Mouse (Mus musculus) midbrain, postnatal 0 days (tissue): ENCODE data around the gene Gm42791. TPM values are rescaled to one million over a fixed set of nuclear protein-coding genes. Genes with fewer than 3 reads are reported as not detected.

Experiments used
- ATAC-seq: fragments of 200-750 bp; cut with Nextera tagmentation; 2 replicates; pipeline ENCODE4 v1.8.0; 2017; ENCODE audit warnings: moderate number of reproducible peaks, mild to moderate bottlenecking, moderate TSS enrichment, moderate library complexity; ENCODE audit not compliant: low FRiP score
- DNase-seq: peaks from one replicate; pipeline ENCODE4 v3.0.0-alpha.2; 2015; ENCODE audit warnings: low spot score
- H3K27ac ChIP-seq: fragments of 300-500 bp; sonication (generic); 2 replicates; pipeline ENCODE4 v1.5.1; 2014; ENCODE audit warnings: low read depth, mild to moderate bottlenecking, low read length, mixed read lengths
- H3K27me3 ChIP-seq: fragments of 300-500 bp; sonication (generic); 2 replicates; pipeline ENCODE4 v1.6.1; 2014; ENCODE audit warnings: low read length, control low read depth, mixed read lengths; ENCODE audit not compliant: insufficient read depth
- H3K36me3 ChIP-seq: fragments of 300-500 bp; sonication (generic); 2 replicates; pipeline ENCODE4 v1.6.1; 2014; ENCODE audit warnings: low read length, control low read depth, mixed read lengths; ENCODE audit not compliant: insufficient read depth
- H3K4me1 ChIP-seq: fragments of 300-500 bp; sonication (generic); 2 replicates; pipeline ENCODE4 v1.6.1; 2014; ENCODE audit warnings: mild to moderate bottlenecking, control low read depth, antibody characterized with exemption, low read length, mixed read lengths; ENCODE audit not compliant: insufficient read depth
- H3K4me2 ChIP-seq: fragments of 300-500 bp; sonication (generic); 2 replicates; pipeline ENCODE4 v1.6.1; 2014; ENCODE audit warnings: low read depth, mild to moderate bottlenecking, low read length, mixed read lengths; ENCODE audit not compliant: poor library complexity, severe bottlenecking
- H3K4me3 ChIP-seq: fragments of 300-500 bp; sonication (generic); 2 replicates; pipeline ENCODE4 v1.5.1; 2014; ENCODE audit warnings: low read depth, mild to moderate bottlenecking, low read length, moderate library complexity
- H3K9ac ChIP-seq: fragments of 300-500 bp; sonication (generic); replicated peaks from 2 replicates; pipeline ENCODE4 v1.6.1; 2014; ENCODE audit warnings: mild to moderate bottlenecking, low read length, moderate library complexity, mixed read lengths; ENCODE audit not compliant: poor library complexity, severe bottlenecking
- H3K9me3 ChIP-seq: fragments of 300-500 bp; sonication (generic); 2 replicates; pipeline ENCODE4 v1.6.1; 2016; ENCODE audit warnings: low read length, control low read depth
- CTCF ChIP-seq: IDR thresholded peaks from 2 replicates; pipeline ENCODE4 v1.5.1; 2016; ENCODE audit warnings: antibody characterized with exemption, mild to moderate bottlenecking
- WGBS: fragments of 180-500 bp; shearing (Covaris S2); extraction: QIAGEN DNeasy Blood & Tissue Kit; methylation state at CpG from one replicate; pipeline ENCODE4 v1.1.7; 2014; 5-methylcytosine and 5-hydroxymethylcytosine counted together
- polyA plus RNA-seq: library from polyadenylated mRNA; unstranded; fragments of >200 nt; fragmentation: Nextera tagmentation; extraction: Ambion mirVana; gene quantifications from 2 replicates; pipeline ENCODE4 v1.2.1, GENCODE M21; 2015
- total RNA-seq: library from RNA; depleted of rRNA; stranded (reverse); fragments of >200 nt; gene quantifications from 2 replicates; pipeline ENCODE4 v1.2.3, GENCODE M21; 2014

Gm42791 gene
- total and polyA plus RNA-seq, 2 experiments from 2014 or later, result 3.1 TPM; not detected in 1

DNA sequence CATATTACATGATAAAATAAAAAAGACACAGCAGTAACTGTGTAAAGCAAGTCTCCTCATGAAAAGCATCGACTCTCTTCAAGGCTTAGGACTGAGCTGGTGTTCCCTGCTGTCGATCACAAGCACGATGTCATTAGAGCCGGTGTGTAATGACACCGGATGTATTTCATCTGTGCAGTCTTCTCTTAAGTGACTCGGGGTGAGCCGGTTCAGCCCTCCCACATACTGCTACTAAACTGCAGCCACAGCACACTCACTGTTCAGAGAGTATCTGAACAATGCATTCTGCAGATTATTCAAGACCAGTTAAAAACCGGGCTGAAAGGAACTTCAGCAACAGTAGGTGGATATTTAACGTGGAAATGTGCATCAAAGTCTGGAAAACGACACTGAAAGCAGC, 71.5 kb downstream of the Gm42791 start:
- Histone ChIP-seq H3K27ac (no peak overlapping the region), H3K36me3 (peaks cover 10% of the 10 kb centered on the region), H3K9ac (no peak overlapping the region), H3K27me3 (no peaks in the 10 kb centered on the region), H3K4me2 (no peak overlapping the region), H3K4me3 (no peak overlapping the region), H3K4me1 (no peaks in the 10 kb centered on the region), H3K9me3 (no peaks in the 10 kb centered on the region)
- DNase-seq (no peak), ATAC-seq (no peak)
- no peak for TF ChIP-seq CTCF
- 75% methylated on average over 10 of the region's 10 CpGs for WGBS

DNA sequence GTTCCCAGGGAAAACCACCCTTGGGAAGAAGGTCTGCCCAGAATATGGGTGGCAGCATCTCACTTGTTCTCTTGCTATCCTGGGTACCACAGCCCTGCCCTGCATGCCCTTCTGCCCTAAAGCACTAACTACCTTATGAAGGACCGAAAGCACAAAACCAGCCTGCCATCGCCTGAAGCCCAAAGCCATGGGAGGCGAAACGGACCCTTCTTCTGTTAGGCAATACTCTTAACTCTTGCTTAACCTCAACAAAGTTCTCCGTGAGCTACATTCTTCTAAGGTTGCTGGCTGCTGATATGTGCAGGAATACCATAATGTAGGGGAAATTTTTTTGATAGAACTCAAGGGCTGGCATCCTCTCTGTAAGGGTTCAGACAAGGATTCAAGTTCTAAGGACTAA, 72.2 kb downstream of the Gm42791 start:
- Histone ChIP-seq H3K27ac (no peak overlapping the region), H3K27me3 (no peaks in the 10 kb centered on the region), H3K4me2 (no peak overlapping the region), H3K9me3 (no peaks in the 10 kb centered on the region), H3K4me3 (no peak overlapping the region), H3K9ac (no peak overlapping the region), H3K36me3 (peaks cover 16% of the 10 kb centered on the region), H3K4me1 (no peaks in the 10 kb centered on the region)
- DNase-seq, result no peak
- TF ChIP-seq CTCF, result no peak
- no peak for ATAC-seq
- 83% methylated on average over 5 of the region's 5 CpGs for WGBS

- Histone ChIP-seq H3K36me3 (peaks cover 29% of the 10 kb centered on the region), H3K4me2 (no peak overlapping the region), H3K9ac (no peak overlapping the region), H3K9me3 (no peaks in the 10 kb centered on the region), H3K27ac (no peak overlapping the region), H3K27me3 (no peaks in the 10 kb centered on the region), H3K4me3 (no peak overlapping the region), H3K4me1 (no peaks in the 10 kb centered on the region)
- no peak for TF ChIP-seq CTCF
- ATAC-seq (no peak), DNase-seq (no peak)
- WGBS, result 83% methylated on average over 5 of the region's 5 CpGs
Observed at GRCm38 (mm10) chr5:148918049-148918448, 76.9 kb downstream of the Gm42791 start.

- no peak for ATAC-seq
- H3K27ac ChIP-seq, result no peak overlapping the region
- H3K9ac ChIP-seq, result no peak overlapping the region
- no peak overlapping the region for H3K4me2 ChIP-seq
- no peaks in the 10 kb centered on the region for H3K4me1 ChIP-seq
- no peaks in the 10 kb centered on the region for H3K9me3 ChIP-seq
- TF ChIP-seq CTCF, result no peak
- whole genome bisulfite sequencing, result 88% methylated on average over 6 of the region's 6 CpGs
- no peak for DNase-seq
- peaks cover 29% of the 10 kb centered on the region for H3K36me3 ChIP-seq
- H3K4me3 ChIP-seq, result no peak overlapping the region
- H3K27me3 ChIP-seq, result no peaks in the 10 kb centered on the region
Observed at GRCm38 (mm10) chr5:148916775-148917174, 78.2 kb downstream of the Gm42791 start.

GRCm38 (mm10) chr5:148912262-148912661, 82.7 kb downstream of the Gm42791 start:
- 69% methylated on average over 3 of the region's 3 CpGs for WGBS
- no peaks in the 10 kb centered on the region for H3K9me3 ChIP-seq

DNA sequence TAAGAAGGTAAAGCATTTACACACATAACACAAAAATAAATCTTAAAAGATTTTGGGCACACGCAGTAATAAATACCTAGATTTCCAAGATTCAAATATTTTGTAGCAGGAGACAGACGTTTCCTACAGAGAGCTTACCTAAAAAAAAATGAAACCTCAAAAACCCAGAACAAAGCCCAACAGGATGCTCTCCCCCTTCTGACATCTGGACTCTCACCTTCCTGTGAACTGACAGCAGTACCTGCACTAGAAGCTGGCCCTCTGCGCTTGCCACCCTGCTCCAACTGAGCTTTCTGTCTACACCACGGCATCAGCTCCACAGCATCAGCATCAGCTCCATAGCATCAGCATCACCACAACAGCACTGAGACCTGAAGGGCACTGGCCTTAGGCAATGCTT, 84.9 kb downstream of the Gm42791 start:
- WGBS, result 93% methylated on average over 4 of the region's 4 CpGs
- no peak for TF ChIP-seq CTCF
- H3K36me3 ChIP-seq, result 0 out of 2 replicates have a peak, but pooled peaks cover 3% of the 10 kb centered on the region
- ATAC-seq, result no peak
- no peak overlapping the region for H3K4me2 ChIP-seq
- H3K27me3 ChIP-seq, result no peaks in the 10 kb centered on the region
- no peak for DNase-seq
- no peak overlapping the region for H3K27ac ChIP-seq
- H3K4me1 ChIP-seq, result 0 out of 2 replicates have a peak, but pooled peaks cover 11% of the 10 kb centered on the region
- H3K9ac ChIP-seq, result no peak overlapping the region
- no peak overlapping the region for H3K4me3 ChIP-seq
- H3K9me3 ChIP-seq, result no peaks in the 10 kb centered on the region

More at GRCm38 (mm10) chr5:148912262-148912661, 82.7 kb downstream of the Gm42791 start:
- ATAC-seq (no peak), DNase-seq (no peak)
- peaks cover 12% of the 10 kb centered on the region; the same call in 1 of the 2 replicates for H3K36me3 ChIP-seq
- no peaks in the 10 kb centered on the region for H3K27me3 ChIP-seq
- no peak overlapping the region for H3K9ac ChIP-seq
- H3K27ac ChIP-seq, result no peak overlapping the region
- no peak overlapping the region for H3K4me2 ChIP-seq
- H3K4me3 ChIP-seq, result no peak overlapping the region
- TF ChIP-seq CTCF, result no peak
- H3K4me1 ChIP-seq, result 0 out of 2 replicates have a peak, but pooled peaks cover 11% of the 10 kb centered on the region
